Mouse (Mus musculus): ENCODE measurements around the gene Upf1. TPM values are rescaled to one million over a fixed set of nuclear protein-coding genes. Genes with fewer than 3 reads are reported as not detected.

Upf1 gene
- polyA plus RNA-seq, 1 experiment from 2014 or later = 5.6 TPM

DNA sequence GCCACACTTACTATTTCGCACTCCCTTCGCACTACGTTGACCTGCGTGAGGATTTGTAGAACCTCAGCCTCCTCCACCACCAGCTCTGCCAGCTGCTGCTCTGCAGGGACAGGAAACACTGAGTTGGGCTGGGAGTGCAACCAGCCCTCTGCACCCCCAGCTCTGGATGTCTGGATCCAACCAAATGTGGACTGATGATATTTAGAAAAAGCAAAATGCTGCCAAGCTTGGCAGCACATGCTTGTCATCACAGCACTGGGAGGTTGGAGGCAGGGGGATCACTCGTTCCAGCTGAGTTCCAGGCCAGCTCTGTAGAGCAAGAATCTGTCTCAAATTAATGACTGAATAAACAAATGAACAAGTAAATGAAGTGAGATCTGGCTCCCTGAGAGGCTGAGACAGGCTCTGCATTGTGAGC lies 59.1 kb downstream of the Upf1 start:
- no peak overlapping the region for H3K27ac ChIP-seq (ENCODE audit: low read length)
- no peaks in the 10 kb centered on the region for H3K9me3 ChIP-seq (replicated peaks; ENCODE audit: control insufficient read depth, low read length)
- no peak overlapping the region for H3K4me3 ChIP-seq (ENCODE audit: low read depth, low read length)
- no peaks in the 10 kb centered on the region for H3K4me1 ChIP-seq (ENCODE audit: control insufficient read depth, low read depth, low read length)
- whole genome bisulfite sequencing (ENCODE audit: insufficient replicate concordance) = 77% methylated on average over 5 of the region's 5 CpGs
- H3K27me3 ChIP-seq (ENCODE audit: control insufficient read depth, insufficient read depth, low read depth, low read length) = no peaks in the 10 kb centered on the region
- no peak overlapping the region for H3K9ac ChIP-seq (ENCODE audit: low read depth, low read length)
- H3K36me3 ChIP-seq (ENCODE audit: control insufficient read depth, insufficient read depth) = peaks cover 26% of the 10 kb centered on the region
- no peak overlapping the region for H3K4me2 ChIP-seq (ENCODE audit: low read depth, low read length)
- ATAC-seq (ENCODE audit: low read depth) = no peak

DNA sequence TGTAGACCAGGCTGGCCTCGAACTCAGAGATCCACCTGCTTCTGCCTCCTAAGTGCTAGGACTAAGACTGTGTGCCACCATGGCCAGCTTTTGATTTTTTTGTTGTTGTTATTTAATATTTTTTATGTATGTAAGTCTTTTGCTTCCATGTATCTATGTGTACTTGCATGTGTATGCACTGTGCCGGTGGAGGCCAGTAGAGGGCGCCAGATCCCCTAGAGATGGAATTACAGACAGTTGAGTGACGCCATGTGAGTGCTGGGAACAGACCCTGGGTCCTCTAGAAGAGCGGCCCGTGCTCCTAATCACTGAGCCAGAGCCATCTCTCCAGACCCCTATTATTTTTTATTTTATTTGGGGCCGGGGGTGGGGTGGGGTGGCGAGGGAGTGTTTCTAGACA lies 66.3 kb downstream of the Upf1 start:
- no peak for ATAC-seq (ENCODE audit: low read depth)
- H3K36me3 ChIP-seq (ENCODE audit: control insufficient read depth, insufficient read depth) = peaks cover 8% of the 10 kb centered on the region; the same call in 1 of the 2 replicates
- H3K9me3 ChIP-seq (replicated peaks; ENCODE audit: control insufficient read depth, low read length) = no peaks in the 10 kb centered on the region
- no peak overlapping the region for H3K27ac ChIP-seq (ENCODE audit: low read length)
- H3K4me2 ChIP-seq (ENCODE audit: low read depth, low read length) = no peak overlapping the region
- no peak overlapping the region for H3K4me3 ChIP-seq (ENCODE audit: low read depth, low read length)
- peaks cover 9% of the 10 kb centered on the region for H3K4me1 ChIP-seq (ENCODE audit: control insufficient read depth, low read depth, low read length)
- H3K9ac ChIP-seq (ENCODE audit: low read depth, low read length) = no peak overlapping the region
- H3K27me3 ChIP-seq (ENCODE audit: control insufficient read depth, insufficient read depth, low read depth, low read length) = peaks cover 11% of the 10 kb centered on the region
- WGBS (ENCODE audit: insufficient replicate concordance) = 81% methylated on average over 8 of the region's 8 CpGs

DNA sequence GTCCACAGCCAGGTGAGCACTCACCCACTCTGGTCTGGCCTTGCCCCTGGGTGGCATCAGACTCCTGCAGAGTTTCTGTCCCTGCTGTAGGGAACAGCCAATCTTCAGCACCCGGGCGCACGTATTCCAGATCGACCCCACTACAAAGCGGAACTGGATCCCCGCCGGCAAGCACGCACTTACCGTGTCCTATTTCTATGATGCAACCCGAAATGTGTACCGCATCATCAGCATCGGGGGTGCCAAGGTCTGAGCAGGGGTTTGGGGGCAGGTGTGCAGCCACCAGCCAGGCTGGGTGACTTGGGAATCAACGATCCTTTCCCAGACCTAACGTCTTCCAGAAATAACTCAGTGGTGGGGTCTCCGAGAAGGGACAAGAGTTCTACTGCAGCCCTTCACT lies 67.8 kb downstream of the Upf1 start:
- H3K36me3 ChIP-seq (ENCODE audit: control insufficient read depth, insufficient read depth) = peaks cover 8% of the 10 kb centered on the region; the same call in 1 of the 2 replicates
- peaks cover 11% of the 10 kb centered on the region for H3K27me3 ChIP-seq (ENCODE audit: control insufficient read depth, insufficient read depth, low read depth, low read length)
- no peak for ATAC-seq (ENCODE audit: low read depth)
- 82% methylated on average over 15 of the region's 15 CpGs for WGBS (ENCODE audit: insufficient replicate concordance)
- no peak overlapping the region for H3K4me2 ChIP-seq (ENCODE audit: low read depth, low read length)
- no peak overlapping the region for H3K9ac ChIP-seq (ENCODE audit: low read depth, low read length)
- no peak overlapping the region for H3K4me3 ChIP-seq (ENCODE audit: low read depth, low read length)
- H3K27ac ChIP-seq (ENCODE audit: low read length) = no peak overlapping the region
- H3K9me3 ChIP-seq (replicated peaks; ENCODE audit: control insufficient read depth, low read length) = no peaks in the 10 kb centered on the region
- peaks cover 9% of the 10 kb centered on the region for H3K4me1 ChIP-seq (ENCODE audit: control insufficient read depth, low read depth, low read length)

DNA sequence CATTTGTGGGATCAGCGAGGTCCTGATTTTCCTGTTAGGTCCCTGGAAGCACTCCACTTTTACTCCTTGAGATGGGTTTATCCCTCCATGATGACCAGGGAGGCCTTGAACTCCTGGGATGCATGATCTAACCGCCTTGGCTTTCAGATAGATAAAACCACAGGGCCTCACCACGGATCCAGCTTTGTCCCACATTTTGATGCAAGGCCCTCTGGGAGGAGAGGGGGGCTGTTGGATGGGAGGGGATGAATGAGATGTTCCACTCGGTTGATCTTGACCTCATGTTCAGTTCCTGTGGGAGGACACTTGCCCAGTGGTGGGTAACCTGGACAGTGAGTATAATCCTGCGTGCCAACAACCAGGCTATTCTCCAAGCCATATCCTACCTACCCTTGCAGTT lies 68.7 kb downstream of the Upf1 start:
- Histone ChIP-seq H3K27me3 (ENCODE audit: control insufficient read depth, insufficient read depth, low read depth, low read length) (peaks cover 11% of the 10 kb centered on the region), H3K9ac (ENCODE audit: low read depth, low read length) (no peak overlapping the region), H3K4me1 (ENCODE audit: control insufficient read depth, low read depth, low read length) (peaks cover 9% of the 10 kb centered on the region), H3K36me3 (ENCODE audit: control insufficient read depth, insufficient read depth) (peaks cover 8% of the 10 kb centered on the region; the same call in 1 of the 2 replicates), H3K4me2 (ENCODE audit: low read depth, low read length) (no peak overlapping the region), H3K4me3 (ENCODE audit: low read depth, low read length) (no peak overlapping the region), H3K9me3 (replicated peaks; ENCODE audit: control insufficient read depth, low read length) (no peaks in the 10 kb centered on the region), H3K27ac (ENCODE audit: low read length) (no peak overlapping the region)
- ATAC-seq (ENCODE audit: low read depth) = no peak
- 61% methylated on average over 5 of the region's 5 CpGs for WGBS (ENCODE audit: insufficient replicate concordance)

DNA sequence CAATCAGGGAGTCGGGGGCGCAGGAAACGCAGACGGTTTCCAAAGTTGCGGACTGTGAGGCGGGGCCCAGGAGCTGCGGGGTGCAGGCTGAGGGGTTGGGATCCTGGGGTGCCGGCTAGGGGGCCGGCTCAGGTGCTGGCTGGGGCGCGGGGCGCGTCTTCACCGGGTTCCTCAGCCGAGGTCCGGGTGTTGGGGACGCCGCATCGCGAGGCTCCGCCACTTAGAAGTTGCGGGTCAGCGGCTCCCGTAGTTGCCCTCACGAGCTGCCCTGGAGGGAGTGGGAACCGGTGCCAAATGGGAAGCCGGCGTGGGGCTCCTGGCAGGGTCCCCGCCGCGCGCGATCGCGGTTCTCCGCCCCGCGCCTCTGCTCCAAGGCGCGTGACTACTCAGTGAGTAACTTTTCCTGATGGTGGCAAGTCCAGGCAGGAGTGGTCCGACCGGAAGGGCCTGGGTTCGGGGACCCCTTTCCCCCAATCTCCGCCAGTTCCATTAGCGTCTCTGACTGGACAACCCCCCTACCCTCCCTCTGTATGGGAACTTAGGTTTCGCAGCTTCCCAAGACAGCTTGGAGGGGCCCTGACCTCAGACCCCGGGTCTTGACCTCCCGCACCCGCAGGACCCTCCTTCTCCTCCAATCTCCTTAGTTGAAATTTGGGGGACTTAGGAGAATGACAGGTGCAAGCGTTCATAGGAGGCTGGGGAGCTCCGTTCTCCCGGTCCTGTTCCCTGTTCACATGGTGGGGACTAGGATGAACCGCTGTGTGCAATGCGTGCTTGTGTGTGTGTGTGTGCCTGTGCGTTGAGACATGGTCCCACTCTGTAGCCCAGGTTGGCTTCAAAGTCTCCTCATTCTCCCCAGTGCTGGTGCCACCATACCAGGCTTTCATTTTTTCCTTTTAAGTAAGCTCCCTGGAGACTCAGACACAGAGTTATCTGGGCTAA lies 69.7 kb downstream of the Upf1 start:
- peak overlapping the region; percentile 91 for H3K4me2 ChIP-seq (ENCODE audit: low read depth, low read length)
- no peaks in the 10 kb centered on the region for H3K9me3 ChIP-seq (replicated peaks; ENCODE audit: control insufficient read depth, low read length)
- no peak overlapping the region for H3K27ac ChIP-seq (ENCODE audit: low read length)
- H3K27me3 ChIP-seq (ENCODE audit: control insufficient read depth, insufficient read depth, low read depth, low read length) = peaks cover 11% of the 10 kb centered on the region
- H3K9ac ChIP-seq (ENCODE audit: low read depth, low read length) = peak overlapping the region; percentile 71
- H3K36me3 ChIP-seq (ENCODE audit: control insufficient read depth, insufficient read depth) = peaks cover 8% of the 10 kb centered on the region; the same call in 1 of the 2 replicates
- WGBS (ENCODE audit: insufficient replicate concordance) = under 1% methylated on average over 53 of the region's 55 CpGs
- peak; percentile 19 for ATAC-seq (ENCODE audit: low read depth)
- peaks cover 9% of the 10 kb centered on the region for H3K4me1 ChIP-seq (ENCODE audit: control insufficient read depth, low read depth, low read length)
- H3K4me3 ChIP-seq (ENCODE audit: low read depth, low read length) = peak overlapping the region; percentile 70

DNA sequence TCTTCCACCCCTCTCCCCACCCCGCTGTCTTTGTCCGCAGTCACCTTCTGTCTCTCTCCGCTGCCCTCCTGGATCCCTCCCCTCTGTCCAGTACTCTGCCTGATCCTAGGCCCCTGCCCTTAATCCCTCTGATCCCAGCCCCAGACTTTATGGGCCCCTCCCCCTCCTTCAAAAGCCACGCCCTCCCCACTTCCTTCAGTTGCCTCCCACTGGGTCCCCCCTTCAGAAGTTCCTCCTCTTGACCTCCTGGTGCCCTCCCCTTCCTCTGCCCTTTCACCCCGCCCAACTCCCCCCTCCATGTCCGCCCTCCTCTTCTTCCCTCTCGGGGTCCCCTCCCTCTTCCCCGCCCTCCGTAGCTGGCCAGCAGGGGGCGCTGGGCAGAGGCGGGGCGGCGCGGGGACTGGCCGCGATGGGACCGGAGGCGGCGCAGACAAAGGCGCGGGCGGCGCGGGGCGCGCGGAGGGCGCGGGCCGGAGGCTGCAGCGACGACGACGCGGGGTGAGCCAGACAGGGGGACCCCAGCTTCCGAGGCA lies 70.4 kb downstream of the Upf1 start, which contains the start of gene Homer3:
TSS of gene Homer3 (plus strand) at position 225 of the 533 bp plus-strand sequence.
- peak; percentile 85 for ATAC-seq (ENCODE audit: low read depth)

More for the DNA sequence above, 70.4 kb downstream of the Upf1 start, which contains the start of gene Homer3:
- under 1% methylated on average over 36 of the region's 36 CpGs for WGBS (ENCODE audit: insufficient replicate concordance)
- Histone ChIP-seq H3K27me3 (ENCODE audit: control insufficient read depth, insufficient read depth, low read depth, low read length) (peaks cover 11% of the 10 kb centered on the region), H3K4me3 (ENCODE audit: low read depth, low read length) (peak within 1 kb of the TSS; percentile 70), H3K4me1 (ENCODE audit: control insufficient read depth, low read depth, low read length) (peaks cover 9% of the 10 kb centered on the region), H3K36me3 (ENCODE audit: control insufficient read depth, insufficient read depth) (peaks cover 8% of the 10 kb centered on the region; the same call in 1 of the 2 replicates), H3K27ac (ENCODE audit: low read length) (no peak within 1 kb of the TSS), H3K4me2 (ENCODE audit: low read depth, low read length) (peak within 1 kb of the TSS; percentile 91), H3K9ac (ENCODE audit: low read depth, low read length) (peak within 1 kb of the TSS; percentile 71), H3K9me3 (replicated peaks; ENCODE audit: control insufficient read depth, low read length) (no peaks in the 10 kb centered on the region)

Other genes with a start within 250 kb of the Upf1 start
- 0.04 TPM in 1 of 2 replicates, not detected in the other for gene Ncan, start 232.4 kb downstream of the Upf1 start, polyA plus RNA-seq (2015; fragmentation: Nextera tagmentation; extraction: Ambion mirVana)
- 12.6 and 13.2 TPM in 2 replicates for gene Nr2c2ap, start 221.9 kb downstream of the Upf1 start, polyA plus RNA-seq (2015; fragmentation: Nextera tagmentation; extraction: Ambion mirVana)
- 7.4 TPM in 2 replicates for gene Rfxank, start 214.1 kb downstream of the Upf1 start, polyA plus RNA-seq (2015; fragmentation: Nextera tagmentation; extraction: Ambion mirVana)
- 21.4 and 23.4 TPM in 2 replicates for gene Borcs8, start 213.8 kb downstream of the Upf1 start, polyA plus RNA-seq (2015; fragmentation: Nextera tagmentation; extraction: Ambion mirVana)
- not detected in 2 replicates for gene Mef2b, start 213.6 kb downstream of the Upf1 start, polyA plus RNA-seq (2015; fragmentation: Nextera tagmentation; extraction: Ambion mirVana)
- gene Tmem161a, start 180.9 kb downstream of the Upf1 start, polyA plus RNA-seq (2015; fragmentation: Nextera tagmentation; extraction: Ambion mirVana) = 26.8 and 28.4 TPM in 2 replicates
- gene Slc25a42, start 141.0 kb downstream of the Upf1 start, polyA plus RNA-seq (2015; fragmentation: Nextera tagmentation; extraction: Ambion mirVana) = 8.4 and 12.0 TPM in 2 replicates
- 10.8 and 11.9 TPM in 2 replicates for gene Sugp2, start 119.1 kb downstream of the Upf1 start, polyA plus RNA-seq (2015; fragmentation: Nextera tagmentation; extraction: Ambion mirVana)
- gene Armc6, start 118.8 kb downstream of the Upf1 start, polyA plus RNA-seq (2015; fragmentation: Nextera tagmentation; extraction: Ambion mirVana) = 12.1 and 12.7 TPM in 2 replicates
- gene Homer3, start 70.5 kb downstream of the Upf1 start, polyA plus RNA-seq (2015; fragmentation: Nextera tagmentation; extraction: Ambion mirVana) = 3.7 and 4.7 TPM in 2 replicates
- 19.8 and 21.1 TPM in 2 replicates for gene Ddx49, start 50.8 kb downstream of the Upf1 start, polyA plus RNA-seq (2015; fragmentation: Nextera tagmentation; extraction: Ambion mirVana)
- gene Cope, start 50.8 kb downstream of the Upf1 start, polyA plus RNA-seq (2015; fragmentation: Nextera tagmentation; extraction: Ambion mirVana) = 195 and 209 TPM in 2 replicates
- 0.05 and 0.24 TPM in 2 replicates for gene Cers1, start 37.5 kb downstream of the Upf1 start, polyA plus RNA-seq (2015; fragmentation: Nextera tagmentation; extraction: Ambion mirVana)
- gene Gdf1, start 23.5 kb downstream of the Upf1 start, polyA plus RNA-seq (2015; fragmentation: Nextera tagmentation; extraction: Ambion mirVana) = 0.18 and 0.34 TPM in 2 replicates
- 1.3 and 1.6 TPM in 2 replicates for gene Comp, start 20.3 kb upstream of the Upf1 start, polyA plus RNA-seq (2015; fragmentation: Nextera tagmentation; extraction: Ambion mirVana)
- gene Crtc1, start 86.3 kb upstream of the Upf1 start, polyA plus RNA-seq (2015; fragmentation: Nextera tagmentation; extraction: Ambion mirVana) = 3.4 and 3.9 TPM in 2 replicates
- gene Klhl26, start 123.7 kb upstream of the Upf1 start, polyA plus RNA-seq (2015; fragmentation: Nextera tagmentation; extraction: Ambion mirVana) = 5.6 and 7.1 TPM in 2 replicates
- not detected in 2 replicates for gene Tmem59l, start 134.1 kb upstream of the Upf1 start, polyA plus RNA-seq (2015; fragmentation: Nextera tagmentation; extraction: Ambion mirVana)
- 0.83 and 1.3 TPM in 2 replicates for gene Crlf1, start 139.9 kb upstream of the Upf1 start, polyA plus RNA-seq (2015; fragmentation: Nextera tagmentation; extraction: Ambion mirVana)
- 53.7 and 55.6 TPM in 2 replicates for gene Rex1bd, start 153.5 kb upstream of the Upf1 start, polyA plus RNA-seq (2015; fragmentation: Nextera tagmentation; extraction: Ambion mirVana)
- 490 and 558 TPM in 2 replicates for gene Uba52, start 157.5 kb upstream of the Upf1 start, polyA plus RNA-seq (2015; fragmentation: Nextera tagmentation; extraction: Ambion mirVana)
- gene Fkbp8, start 174.4 kb upstream of the Upf1 start, polyA plus RNA-seq (2015; fragmentation: Nextera tagmentation; extraction: Ambion mirVana) = 155 and 158 TPM in 2 replicates
- 27.6 and 29.0 TPM in 2 replicates for gene Kxd1, start 174.7 kb upstream of the Upf1 start, polyA plus RNA-seq (2015; fragmentation: Nextera tagmentation; extraction: Ambion mirVana)
- gene Ell, start 186.2 kb upstream of the Upf1 start, polyA plus RNA-seq (2015; fragmentation: Nextera tagmentation; extraction: Ambion mirVana) = 12.9 and 16.8 TPM in 2 replicates
- 35.0 and 38.0 TPM in 2 replicates for gene Isyna1, start 241.1 kb upstream of the Upf1 start, polyA plus RNA-seq (2015; fragmentation: Nextera tagmentation; extraction: Ambion mirVana)

Data from liver, embryonic 16.5 days (tissue).